Mouse (Mus musculus): ENCODE results near the gene Gm28490. TPM values are rescaled to one million over a fixed set of nuclear protein-coding genes. Genes with fewer than 3 reads are reported as not detected.
"Not testable (repeated sequence)": the region's sequence is repeated elsewhere in the genome, so short reads cannot be mapped to it uniquely, and the experiment has no call there.

The Gm28490 gene
- total RNA-seq (2021): not detected

DNA sequence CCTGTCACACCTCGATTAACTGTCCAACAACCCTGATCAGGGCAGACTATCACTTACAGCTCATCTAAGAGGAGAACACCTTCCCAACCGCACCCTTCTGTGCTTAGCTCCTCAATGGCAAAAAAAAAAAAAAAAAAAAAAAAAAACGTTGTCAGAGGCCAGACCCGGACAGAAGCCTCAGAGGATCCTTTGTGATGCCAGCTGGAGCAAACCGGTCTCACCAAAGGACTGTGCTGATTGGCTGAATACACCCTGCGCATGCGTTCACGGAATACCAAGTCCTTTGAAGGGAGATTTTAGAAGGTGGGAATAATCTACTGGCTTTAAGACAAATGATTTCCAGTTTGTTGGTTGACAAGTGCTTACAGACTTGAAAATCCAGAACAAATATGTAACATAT is at the start of gene Gm28490:
Gene Gm28490, minus strand, starts transcription at position 101 of the 400 bp plus-strand sequence.
- not testable (repeated sequence) for DNase-seq (ENCODE audit: extremely low spot score in 1 of 2, low spot score in 1 of 2)

Data from layer of hippocampus, postnatal 25 days (tissue).